Mouse (Mus musculus) telencephalon, adult 2 months (tissue): ENCODE measurements around the gene Uvssa.

Experiments used
- DNase-seq: peaks from one replicate; pipeline ENCODE4 v3.0.0-alpha.2; 2011; ENCODE audit warnings: low read depth, low spot score

The Uvssa gene

DNA sequence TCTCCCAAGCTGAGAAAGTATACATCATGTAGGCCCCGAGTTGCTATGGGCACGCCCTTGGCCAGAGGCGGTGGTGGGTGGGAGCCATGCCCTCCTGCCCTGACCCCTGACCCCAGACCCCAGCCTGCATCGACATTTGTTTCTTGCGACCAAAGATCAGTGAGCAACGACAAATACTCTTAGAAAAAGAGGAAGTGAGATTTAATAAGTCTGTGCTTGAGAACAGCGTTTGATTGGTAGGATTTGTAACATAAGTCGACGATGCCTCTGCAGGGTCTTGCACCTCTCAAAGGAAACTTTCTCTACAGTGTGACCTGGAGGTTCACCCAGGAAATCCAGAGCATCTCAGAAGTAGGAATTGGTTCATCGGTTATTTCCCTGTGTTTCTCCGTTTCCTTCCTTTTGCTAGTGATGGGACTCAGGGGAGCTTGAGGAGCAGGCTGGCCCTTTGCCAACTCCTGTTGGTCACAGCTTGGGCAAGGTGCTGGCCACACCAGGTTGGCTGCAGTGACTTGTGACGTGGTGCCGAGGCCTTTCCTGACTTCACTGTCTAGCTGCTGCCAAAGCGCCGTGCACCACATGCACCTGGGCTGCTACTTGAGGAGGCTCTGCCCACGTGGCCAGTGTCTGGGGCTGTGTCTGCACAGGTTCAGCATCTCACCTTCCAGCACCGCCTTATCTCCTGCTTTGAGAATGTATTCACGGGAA, 5.9 kb upstream of the Uvssa start:
- DNase-seq = no peak

DNA sequence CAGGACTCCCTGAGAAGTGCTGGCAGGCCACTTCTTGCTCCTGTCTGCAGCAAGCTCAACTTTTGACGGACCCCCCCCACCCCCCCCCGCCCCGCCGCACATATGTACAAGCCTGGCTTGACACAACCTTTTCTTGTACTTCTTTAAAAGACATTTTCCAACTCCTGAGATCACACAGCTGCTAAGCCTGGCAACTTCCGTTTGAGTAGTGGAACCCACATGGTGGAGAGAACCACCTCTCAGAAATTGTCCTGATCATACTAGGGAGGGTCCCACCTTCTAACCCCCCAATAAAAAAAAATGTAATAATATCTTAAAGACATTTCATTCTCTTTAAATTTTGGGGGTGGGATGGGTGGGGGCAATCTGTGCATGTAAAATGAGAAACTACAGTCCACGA, 1.2 kb upstream of the Uvssa start:
- no peak for DNase-seq

DNA sequence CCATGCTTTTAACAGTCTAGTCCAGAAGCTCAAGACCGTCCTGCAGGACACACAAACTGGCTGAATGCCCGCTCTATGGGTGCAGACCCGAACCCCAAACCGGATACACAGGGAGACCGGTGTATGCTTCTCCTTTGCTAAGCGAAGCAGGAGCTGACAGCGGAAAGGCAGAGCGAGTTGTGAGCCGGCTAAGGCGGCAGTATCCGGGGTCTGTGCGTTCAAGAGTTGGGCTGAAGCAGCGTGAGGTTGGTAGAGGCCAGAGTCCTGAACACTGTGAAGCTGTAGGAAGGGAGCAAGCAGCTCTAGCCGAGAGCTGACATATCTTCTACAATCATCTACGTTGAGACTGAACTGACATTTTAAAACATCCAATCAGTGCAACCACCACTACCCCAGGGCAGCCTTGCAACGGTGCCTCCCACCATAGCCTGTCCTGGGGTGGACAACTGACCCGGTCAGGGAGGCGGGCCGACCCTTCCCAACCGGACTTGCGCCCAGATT, 498 bp upstream of the Uvssa start:
- no peak for DNase-seq

GRCm38 (mm10) chr5:33387550-33387949, 9.2 kb downstream of the Uvssa start:
- no peak for DNase-seq

- DNase-seq = peak; percentile 58
Observed at GRCm38 (mm10) chr5:33393803-33394202, 15.5 kb downstream of the Uvssa start.

DNA sequence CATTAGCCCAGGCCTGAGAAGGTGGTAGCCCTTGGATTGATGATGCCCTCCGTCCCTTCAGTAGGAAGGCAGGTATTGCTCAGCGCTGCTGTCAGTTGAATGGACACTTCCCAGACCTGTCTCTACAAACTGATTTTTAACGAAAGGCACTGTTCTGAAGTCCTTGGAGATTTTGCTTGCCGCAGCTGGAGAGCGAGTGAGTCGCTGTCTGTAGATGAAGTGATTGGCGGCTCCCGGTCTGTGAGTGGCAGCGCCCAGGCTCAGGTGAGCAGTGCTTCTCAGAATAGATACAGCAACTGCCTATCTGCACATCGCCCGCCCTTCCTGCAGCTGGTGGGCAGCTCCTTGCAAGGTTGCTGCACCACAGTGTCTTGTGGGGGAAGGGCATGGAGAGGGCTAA, 17.3 kb downstream of the Uvssa start:
- no peak for DNase-seq

DNA sequence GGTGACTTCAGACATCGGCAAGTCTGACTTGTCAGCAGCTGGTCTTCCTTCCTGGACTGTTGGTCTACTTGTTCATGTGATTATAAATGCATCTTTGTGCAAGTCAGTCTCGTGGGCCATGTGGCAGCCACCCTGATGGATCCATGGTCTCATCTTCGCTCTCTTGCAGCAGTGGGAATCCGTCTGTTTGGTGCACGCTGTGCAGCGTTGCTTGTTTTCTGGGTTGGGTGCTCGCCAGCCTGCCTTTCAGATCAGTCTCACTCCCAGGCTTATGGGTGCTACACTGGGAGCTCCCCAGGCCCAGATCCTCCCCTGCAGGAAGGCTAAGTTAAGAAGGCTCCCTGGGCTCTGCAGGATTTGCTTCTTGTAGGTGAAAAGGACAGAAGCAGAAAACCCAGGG, 18.5 kb downstream of the Uvssa start:
- DNase-seq = no peak

GRCm38 (mm10) chr5:33400819-33401218, 22.5 kb downstream of the Uvssa start:
- DNase-seq = no peak

DNA sequence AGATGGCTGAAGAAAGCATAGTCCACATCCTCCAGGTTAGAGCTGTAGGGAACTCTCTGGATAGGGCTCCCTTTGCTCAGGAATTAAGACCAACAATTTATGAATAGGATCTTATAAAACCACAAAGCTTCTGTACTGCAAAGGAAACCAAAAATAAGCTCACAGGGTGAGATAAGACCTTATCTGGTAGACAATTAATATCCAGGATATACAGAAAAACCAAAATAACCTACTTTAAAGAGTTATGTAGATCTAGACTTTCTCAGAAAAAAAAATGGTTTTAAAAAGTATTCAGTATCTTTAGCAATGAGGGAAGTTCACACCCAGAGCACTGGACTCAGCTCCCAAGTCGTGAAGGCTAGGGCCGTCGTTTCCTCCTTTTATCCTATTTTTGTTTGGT, 42.0 kb downstream of the Uvssa start:
- no peak for DNase-seq

DNA sequence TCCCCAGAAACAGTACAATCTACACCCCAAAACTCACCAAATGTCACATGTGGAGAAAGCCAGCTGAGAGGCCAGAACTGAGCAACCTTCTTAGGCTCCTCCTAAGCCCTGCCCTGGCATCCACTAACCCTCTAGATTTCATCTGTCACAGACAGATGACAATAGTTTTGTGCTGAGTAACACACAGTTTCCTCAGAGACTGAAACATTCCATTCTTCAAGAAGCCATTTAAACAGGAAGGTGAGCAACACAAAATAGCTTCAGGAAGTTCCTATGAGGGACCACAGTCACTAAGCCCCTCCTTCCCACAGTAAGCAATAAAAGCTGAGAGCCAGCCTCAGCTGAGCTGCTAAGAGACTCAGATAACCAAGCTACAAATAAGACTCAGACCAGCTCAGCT, 49.1 kb downstream of the Uvssa start:
- DNase-seq = no peak

- DNase-seq = no peak
Observed at GRCm38 (mm10) chr5:33430106-33430505, 51.8 kb downstream of the Uvssa start.

DNA sequence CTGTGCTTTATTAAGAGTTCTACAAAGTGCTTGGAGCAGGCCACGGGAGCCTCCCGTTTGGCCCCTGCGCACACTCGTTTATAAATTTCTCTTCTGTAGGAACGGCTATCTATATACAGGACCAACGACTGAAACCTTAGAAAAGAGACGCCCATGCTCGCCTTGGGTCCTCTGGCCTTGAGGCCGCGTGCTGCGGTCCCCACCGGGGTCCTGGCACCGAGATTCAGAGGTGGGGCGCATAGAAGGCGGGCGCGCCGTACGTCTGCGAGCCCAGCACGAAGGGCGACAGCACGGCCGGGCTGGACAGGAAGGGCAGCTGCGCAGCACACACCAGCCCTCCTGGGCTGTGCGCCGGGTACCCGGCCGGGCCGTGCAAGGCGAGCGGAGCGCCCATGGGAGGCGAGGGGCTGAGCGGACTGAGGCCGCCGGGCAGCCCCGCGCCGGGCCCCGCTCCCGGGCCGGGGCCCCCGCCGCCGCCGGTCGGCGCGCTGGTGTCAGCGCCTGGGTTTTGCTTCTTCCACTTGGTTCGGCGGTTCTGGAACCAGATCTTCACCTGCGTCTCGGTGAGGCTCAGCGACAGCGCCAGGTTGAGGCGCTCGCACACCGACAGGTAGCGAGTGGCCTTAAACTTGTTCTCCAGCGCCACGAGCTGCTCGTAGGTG, 52.3 kb downstream of the Uvssa start:
- no peak for DNase-seq

GRCm38 (mm10) chr5:33431173-33432005, 53.0 kb downstream of the Uvssa start:
- DNase-seq = no peak

- no peak for DNase-seq
Observed at GRCm38 (mm10) chr5:33432057-33432935, 53.9 kb downstream of the Uvssa start.

DNA sequence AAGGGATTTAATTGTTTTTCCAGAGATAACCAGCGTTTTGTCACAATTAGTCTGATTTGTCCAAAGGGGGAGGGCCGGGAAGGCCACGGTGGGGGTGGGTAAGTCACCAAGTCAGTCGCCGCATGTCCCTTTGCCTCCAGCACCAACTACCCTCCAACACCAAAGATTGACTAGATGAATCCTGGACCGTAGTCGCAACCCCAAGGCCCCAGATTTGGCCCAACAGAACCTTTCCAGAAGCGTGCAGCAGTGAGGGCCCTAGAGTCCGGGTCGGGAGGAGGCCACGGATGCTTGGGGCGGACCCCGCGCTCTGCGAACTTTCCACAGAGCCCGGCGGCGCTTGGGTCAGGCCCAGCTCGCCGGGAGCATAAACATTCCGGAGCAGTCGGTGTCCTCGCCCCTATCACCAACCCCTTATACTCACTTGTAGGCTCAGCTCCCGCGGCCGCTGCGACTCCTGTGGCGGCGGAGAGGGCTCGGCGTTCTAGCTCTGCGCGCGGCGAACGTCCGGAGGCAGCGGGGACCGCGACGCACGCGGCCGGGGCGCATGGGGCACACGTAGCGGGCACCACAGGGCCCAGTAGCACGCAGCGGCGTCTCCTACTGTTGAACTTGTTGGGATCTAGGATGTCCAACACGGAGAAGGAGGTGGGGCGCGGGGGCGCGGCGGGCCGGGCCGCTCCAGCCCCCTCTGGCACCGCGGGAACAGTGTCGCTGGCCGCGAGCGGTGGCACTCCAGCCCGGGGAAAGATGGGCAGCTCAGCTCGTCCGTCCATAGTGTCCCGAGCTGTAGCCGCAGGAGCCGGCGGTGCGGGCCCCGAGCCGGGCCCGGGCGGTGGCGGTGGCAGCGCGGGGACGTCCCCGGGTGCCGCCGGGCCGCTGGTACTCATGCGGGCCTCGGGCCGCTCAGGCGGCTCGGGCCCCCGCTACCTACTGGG, 55.1 kb downstream of the Uvssa start, which contains the start of gene Nkx1-1:
Gene Nkx1-1, minus strand, starts transcription at position 776 of the 938 bp plus-strand sequence.
- no peak for DNase-seq

- no peak for DNase-seq
Observed at GRCm38 (mm10) chr5:33434141-33434780, 55.9 kb downstream of the Uvssa start.

- no peak for DNase-seq
Observed at GRCm38 (mm10) chr5:33435151-33435550, 56.8 kb downstream of the Uvssa start.

- DNase-seq = no peak
Observed at GRCm38 (mm10) chr5:33435941-33436340, 57.6 kb downstream of the Uvssa start.

DNA sequence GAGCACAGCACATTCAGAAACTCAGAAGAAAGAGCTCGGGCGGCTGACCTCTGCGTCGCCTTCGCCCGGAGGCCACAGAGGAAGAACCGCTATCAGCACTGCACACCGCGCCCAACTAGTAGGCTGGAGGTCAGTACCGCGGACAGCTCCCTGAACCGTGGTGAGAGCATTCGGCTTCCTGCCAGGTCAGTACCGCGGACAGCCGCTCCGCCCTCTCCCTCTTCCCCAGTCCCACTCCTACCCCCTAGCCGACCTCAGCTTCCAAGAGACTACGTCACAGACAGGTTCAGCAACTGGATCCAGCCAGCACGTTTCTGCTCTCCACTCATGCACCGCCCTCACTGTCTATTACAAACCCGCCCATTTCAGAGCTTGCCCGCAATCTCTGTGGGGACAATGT, 59.9 kb downstream of the Uvssa start:
- DNase-seq = no peak
